Mouse (Mus musculus): ENCODE results near the gene Cd33. TPM values are rescaled to one million over a fixed set of nuclear protein-coding genes. Genes with fewer than 3 reads are reported as not detected.

Gene Cd33
- polyA plus RNA-seq, 2 experiments: 1.4 to 1.9 TPM

GRCm38 (mm10) chr7:43490861-43491260 lies 53.4 kb downstream of the Cd33 start:
- Histone ChIP-seq H3K9me3 (ENCODE audit: control insufficient read depth, low read length) (no peaks in the 10 kb centered on the region), H3K27ac (no peak overlapping the region), H3K36me3 (replicated peaks; ENCODE audit: control insufficient read depth, insufficient read depth, low read depth) (no peaks in the 10 kb centered on the region), H3K27me3 (ENCODE audit: control insufficient read depth, insufficient read depth, low read length) (peaks cover 12% of the 10 kb centered on the region), H3K4me1 (replicated peaks; ENCODE audit: control insufficient read depth in 2 of 2, insufficient read depth in 2 of 2, low read length in 1 of 2) (no peaks in the 10 kb centered on the region), H3K4me3 (ENCODE audit: insufficient read depth in 1 of 2, low read depth in 2 of 2, low read length in 2 of 2) (no peak overlapping the region), H3K4me2 (ENCODE audit: low read depth) (no peak overlapping the region), H3K9ac (replicated peaks) (no peak overlapping the region)
- no peak for DNase-seq (ENCODE audit: low read depth in 3 of 3, low spot score in 3 of 3)
- ATAC-seq (ENCODE audit: insufficient read depth): no peak
- TF ChIP-seq EP300 (IDR thresholded peaks at IDR 0.05; ENCODE audit: low read depth): no peak
- no peak for TF ChIP-seq CTCF (IDR thresholded peaks at IDR 0.05; ENCODE audit: low read depth)
- WGBS (ENCODE audit: insufficient replicate concordance): 44% methylated on average over 9 of the region's 9 CpGs

- 6% methylated on average over 5 of the region's 13 CpGs for WGBS (ENCODE audit: insufficient replicate concordance)
- no peaks in the 10 kb centered on the region for H3K4me1 ChIP-seq (replicated peaks; ENCODE audit: control insufficient read depth in 2 of 2, insufficient read depth in 2 of 2, low read length in 1 of 2)
- no peak overlapping the region for H3K4me3 ChIP-seq (ENCODE audit: insufficient read depth in 1 of 2, low read depth in 2 of 2, low read length in 2 of 2)
- no peak overlapping the region for H3K4me2 ChIP-seq (ENCODE audit: low read depth)
- H3K36me3 ChIP-seq (replicated peaks; ENCODE audit: control insufficient read depth, insufficient read depth, low read depth): no peaks in the 10 kb centered on the region
- H3K27me3 ChIP-seq (ENCODE audit: control insufficient read depth, insufficient read depth, low read length): peaks cover 12% of the 10 kb centered on the region
- TF ChIP-seq CTCF (IDR thresholded peaks at IDR 0.05; ENCODE audit: low read depth) (no peak), EP300 (IDR thresholded peaks at IDR 0.05; ENCODE audit: low read depth) (no peak)
- no peak overlapping the region for H3K9ac ChIP-seq (replicated peaks)
- no peaks in the 10 kb centered on the region for H3K9me3 ChIP-seq (ENCODE audit: control insufficient read depth, low read length)
- no peak overlapping the region for H3K27ac ChIP-seq
- ATAC-seq (ENCODE audit: insufficient read depth) (no peak), DNase-seq (ENCODE audit: low read depth in 3 of 3, low spot score in 3 of 3) (no peak)
These were observed 54.0 kb downstream of the Cd33 start for GRCm38 (mm10) chr7:43490182-43490584.

GRCm38 (mm10) chr7:43489631-43490125 lies 54.5 kb downstream of the Cd33 start, which contains the start of gene Iglon5:
Gene Iglon5, minus strand, starts transcription at chr7:43490075.
- Histone ChIP-seq H3K4me1 (replicated peaks; ENCODE audit: control insufficient read depth in 2 of 2, insufficient read depth in 2 of 2, low read length in 1 of 2) (no peaks in the 10 kb centered on the region), H3K4me3 (ENCODE audit: insufficient read depth in 1 of 2, low read depth in 2 of 2, low read length in 2 of 2) (no peak within 1 kb of the TSS), H3K27me3 (ENCODE audit: control insufficient read depth, insufficient read depth, low read length) (peaks cover 12% of the 10 kb centered on the region), H3K9me3 (ENCODE audit: control insufficient read depth, low read length) (no peaks in the 10 kb centered on the region), H3K9ac (replicated peaks) (no peak within 1 kb of the TSS), H3K36me3 (replicated peaks; ENCODE audit: control insufficient read depth, insufficient read depth, low read depth) (no peaks in the 10 kb centered on the region), H3K4me2 (ENCODE audit: low read depth) (no peak within 1 kb of the TSS), H3K27ac (no peak within 1 kb of the TSS)
- 4% methylated on average over 16 of the region's 41 CpGs for WGBS (ENCODE audit: insufficient replicate concordance)
- TF ChIP-seq EP300 (IDR thresholded peaks at IDR 0.05; ENCODE audit: low read depth) (no peak), CTCF (IDR thresholded peaks at IDR 0.05; ENCODE audit: low read depth) (no peak)
- DNase-seq (ENCODE audit: low read depth in 3 of 3, low spot score in 3 of 3) (no peak), ATAC-seq (ENCODE audit: insufficient read depth) (no peak)

- 30% methylated on average over 5 of the region's 5 CpGs for WGBS (ENCODE audit: insufficient replicate concordance)
- no peak overlapping the region for H3K4me3 ChIP-seq (ENCODE audit: insufficient read depth in 1 of 2, low read depth in 2 of 2, low read length in 2 of 2)
- DNase-seq (ENCODE audit: low read depth in 3 of 3, low spot score in 3 of 3): no peak
- H3K9ac ChIP-seq (replicated peaks): no peak overlapping the region
- TF ChIP-seq CTCF (IDR thresholded peaks at IDR 0.05; ENCODE audit: low read depth): no peak
- no peak for TF ChIP-seq EP300 (IDR thresholded peaks at IDR 0.05; ENCODE audit: low read depth)
- no peak overlapping the region for H3K4me2 ChIP-seq (ENCODE audit: low read depth)
- no peak for ATAC-seq (ENCODE audit: insufficient read depth)
- H3K9me3 ChIP-seq (ENCODE audit: control insufficient read depth, low read length): no peaks in the 10 kb centered on the region
- no peaks in the 10 kb centered on the region for H3K36me3 ChIP-seq (replicated peaks; ENCODE audit: control insufficient read depth, insufficient read depth, low read depth)
- H3K27ac ChIP-seq: no peak overlapping the region
- H3K27me3 ChIP-seq (ENCODE audit: control insufficient read depth, insufficient read depth, low read length): peaks cover 12% of the 10 kb centered on the region
- H3K4me1 ChIP-seq (replicated peaks; ENCODE audit: control insufficient read depth in 2 of 2, insufficient read depth in 2 of 2, low read length in 1 of 2): no peaks in the 10 kb centered on the region
These were observed 55.6 kb downstream of the Cd33 start for GRCm38 (mm10) chr7:43488646-43489045.

- ATAC-seq (ENCODE audit: insufficient read depth): no peak
- WGBS (ENCODE audit: insufficient replicate concordance): 4% methylated on average over 10 of the region's 10 CpGs
- Histone ChIP-seq H3K27ac (no peak overlapping the region), H3K9ac (replicated peaks) (no peak overlapping the region), H3K27me3 (ENCODE audit: control insufficient read depth, insufficient read depth, low read length) (no peaks in the 10 kb centered on the region), H3K36me3 (replicated peaks; ENCODE audit: control insufficient read depth, insufficient read depth, low read depth) (no peaks in the 10 kb centered on the region), H3K4me3 (ENCODE audit: insufficient read depth in 1 of 2, low read depth in 2 of 2, low read length in 2 of 2) (no peak overlapping the region), H3K9me3 (ENCODE audit: control insufficient read depth, low read length) (no peaks in the 10 kb centered on the region), H3K4me2 (ENCODE audit: low read depth) (no peak overlapping the region), H3K4me1 (replicated peaks; ENCODE audit: control insufficient read depth in 2 of 2, insufficient read depth in 2 of 2, low read length in 1 of 2) (no peaks in the 10 kb centered on the region)
- no peak for TF ChIP-seq EP300 (IDR thresholded peaks at IDR 0.05; ENCODE audit: low read depth)
- DNase-seq (ENCODE audit: low read depth in 3 of 3, low spot score in 3 of 3): no peak
These were observed 61.0 kb downstream of the Cd33 start for GRCm38 (mm10) chr7:43483236-43483635.

All from liver, embryonic 14.5 days (tissue).